Mouse (Mus musculus): ENCODE data around the gene Stk24.

Gene Stk24

DNA sequence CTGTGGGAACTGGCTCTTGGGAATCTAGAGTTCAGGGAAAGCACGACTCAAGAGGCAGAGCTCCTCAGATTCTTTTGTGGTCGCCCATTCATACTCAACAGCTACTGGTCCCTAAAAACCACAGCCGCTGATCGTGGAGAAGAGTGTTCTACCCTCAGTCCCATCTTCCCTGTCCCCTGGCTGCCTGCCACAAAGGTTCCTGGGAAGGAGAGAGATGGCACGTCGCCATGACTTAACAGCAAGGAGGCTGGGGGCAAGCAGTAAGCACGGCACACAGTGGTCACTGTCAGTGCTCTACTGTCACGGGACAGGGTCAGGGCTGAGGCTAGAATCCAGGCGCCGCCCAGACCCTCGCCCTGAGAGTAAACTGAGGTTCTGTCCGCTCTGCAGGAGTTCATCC, 104.8 kb downstream of the Stk24 start:
- in situ Hi-C loops (cut with MboI, MseI), result loop anchor here (5.0 kb wide), 1 partner anchor 177 kb away; no protein-coding TSS in a partner anchor

DNA sequence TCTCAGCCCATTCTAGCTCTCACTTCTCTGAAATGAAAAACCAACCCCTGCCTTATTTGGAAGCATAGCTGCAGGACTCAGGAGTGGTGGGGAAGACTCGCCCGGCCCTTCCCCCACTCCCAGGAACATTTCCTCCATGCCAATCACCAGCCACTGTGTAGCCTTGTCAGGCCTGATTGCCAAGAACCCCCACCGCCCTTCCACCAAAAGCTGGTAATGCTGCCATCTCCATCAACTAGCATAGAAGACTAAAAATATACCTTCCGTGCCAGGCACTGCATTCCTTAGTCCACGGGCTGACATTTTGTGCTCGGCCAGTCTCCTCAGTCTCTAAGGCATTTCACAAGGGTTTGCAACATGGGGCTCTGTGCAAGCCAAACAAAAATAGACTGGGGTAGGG, 109.3 kb downstream of the Stk24 start:
- in situ Hi-C loops (cut with MboI, MseI), result no loop called here

DNA sequence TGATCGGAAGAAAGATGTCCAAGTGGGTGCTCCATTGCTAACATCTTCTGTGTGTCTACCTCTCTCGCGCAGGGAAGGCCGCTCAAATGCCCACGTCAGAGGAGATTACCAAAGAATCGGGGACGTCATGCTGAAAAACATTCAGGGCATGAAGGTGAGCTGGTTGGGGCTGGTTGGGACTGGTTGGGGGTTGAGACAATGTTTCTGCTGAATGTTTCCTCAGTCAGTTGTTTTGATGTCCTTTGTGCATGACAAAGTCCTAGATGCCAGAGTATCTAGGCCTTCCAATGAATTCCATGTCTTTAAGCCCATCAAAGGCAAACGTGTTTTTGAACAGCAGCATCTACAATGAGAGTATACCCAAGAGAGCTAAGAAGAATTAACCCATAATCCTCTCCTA, 112.0 kb downstream of the Stk24 start:
- in situ Hi-C loops (cut with MboI, MseI), result no loop called here

DNA sequence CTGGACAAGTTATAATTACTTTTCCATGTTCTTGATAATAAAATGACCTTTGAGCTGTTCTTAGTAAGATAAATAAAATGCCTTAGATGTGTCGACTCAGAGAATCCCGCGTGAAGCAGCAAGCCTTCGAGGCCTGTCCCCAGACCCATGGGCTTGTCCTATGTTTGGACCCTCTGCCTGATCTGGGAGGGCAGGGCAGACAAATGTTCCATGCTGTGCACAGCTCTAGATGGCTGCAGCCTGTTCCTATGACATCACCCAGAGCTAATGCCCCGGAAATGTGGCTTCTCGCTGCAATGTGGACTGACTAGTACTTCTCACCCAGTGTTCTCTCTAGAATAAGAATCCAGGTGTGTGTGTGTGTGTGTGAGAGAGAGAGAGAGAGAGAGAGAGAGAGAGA, 115.4 kb downstream of the Stk24 start:
- in situ Hi-C loops (cut with MboI, MseI), result no loop called here

DNA sequence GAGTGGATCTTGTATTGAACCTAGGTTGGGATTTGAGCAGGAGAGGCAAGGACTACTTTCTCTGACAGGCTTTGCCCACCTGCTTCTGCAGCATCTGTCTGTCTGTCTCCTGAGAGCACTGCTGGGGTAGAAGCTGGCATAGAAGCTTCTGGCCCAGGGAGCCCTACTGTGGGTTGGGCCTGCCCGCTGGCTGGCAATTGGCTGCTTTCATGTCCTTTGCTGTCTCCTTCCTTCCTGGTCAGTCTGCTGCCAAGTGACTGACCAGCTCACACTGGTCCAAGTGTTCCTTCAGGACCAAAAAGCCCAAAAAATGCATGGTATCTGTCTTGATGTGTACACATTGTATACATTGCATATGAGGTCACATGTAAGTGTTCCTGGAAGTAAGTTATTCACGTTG, 115.9 kb downstream of the Stk24 start:
- in situ Hi-C loops (cut with MboI, MseI), result no loop called here

DNA sequence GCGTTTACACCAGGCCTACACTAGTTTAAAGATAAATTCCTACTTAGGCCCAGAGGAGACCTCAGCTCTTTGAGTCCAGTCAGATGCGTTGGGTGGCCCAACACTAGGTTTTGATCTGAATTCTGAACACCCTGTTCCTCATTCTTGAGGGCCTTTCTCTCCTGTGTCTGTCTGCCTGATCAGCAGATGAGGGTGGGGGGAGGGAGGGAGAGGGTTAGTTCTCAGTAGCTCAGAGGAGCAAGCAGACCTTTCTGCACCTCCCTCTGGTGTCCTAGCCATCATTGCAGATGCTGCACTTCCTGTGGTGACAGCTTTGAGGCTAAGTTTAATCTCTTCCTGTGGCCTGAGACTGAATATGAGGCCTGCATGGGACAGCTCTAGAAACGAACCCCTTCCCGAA, 117.2 kb downstream of the Stk24 start:
- in situ Hi-C loops (cut with MboI, MseI), result no loop called here

DNA sequence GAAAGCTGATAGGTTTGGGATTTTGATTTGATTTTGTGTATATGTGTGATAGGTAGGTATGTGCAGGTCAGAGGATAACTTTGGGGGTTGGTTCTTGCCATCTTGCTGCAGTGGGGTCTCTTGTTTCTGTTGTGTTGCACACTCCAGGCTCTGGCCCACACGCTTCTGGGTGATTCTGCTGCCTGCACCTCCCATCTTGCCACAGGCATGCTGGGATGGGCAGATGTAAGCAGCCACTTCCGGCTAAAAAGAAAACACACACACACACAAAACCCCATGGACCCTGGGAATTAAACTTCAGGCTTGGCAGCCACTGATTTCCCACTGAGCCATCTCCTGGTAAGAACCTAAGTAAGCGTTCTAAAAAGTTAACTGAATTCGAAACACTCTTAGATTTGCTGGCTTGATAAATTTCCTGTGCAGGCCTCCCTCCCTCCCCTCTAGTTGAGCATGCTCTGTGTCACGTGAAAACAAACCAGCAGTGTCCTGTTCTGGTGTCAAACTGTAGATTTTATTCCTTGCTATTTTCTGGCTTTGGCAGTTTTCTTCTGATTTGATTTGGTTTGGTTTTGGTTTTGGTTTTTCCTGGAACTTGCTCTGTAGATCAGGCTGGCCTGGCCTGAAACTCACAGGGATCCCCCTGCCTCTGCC, 118.5 kb downstream of the Stk24 start:
- in situ Hi-C loops (cut with MboI, MseI), result no loop called here

DNA sequence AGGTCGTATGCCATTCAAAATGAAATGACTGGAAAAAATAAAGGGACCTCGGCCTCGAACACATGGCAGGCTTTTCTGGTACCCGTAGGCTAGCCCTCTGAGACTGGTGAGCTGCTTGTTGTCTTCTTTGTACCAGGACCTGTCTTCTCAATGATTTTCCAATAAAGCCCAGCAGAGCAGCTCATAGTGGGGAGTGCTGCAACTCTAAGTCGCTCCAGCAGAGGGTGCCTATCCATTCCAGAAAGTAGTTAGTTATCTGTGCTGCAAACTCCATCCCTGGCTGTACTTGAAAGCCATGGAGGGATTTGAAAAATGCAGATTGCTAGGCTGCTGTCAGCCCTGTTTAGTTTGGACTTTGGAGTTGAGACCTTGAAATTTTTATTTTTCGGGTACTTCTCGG, 120.0 kb downstream of the Stk24 start:
- in situ Hi-C loops (cut with MboI, MseI), result no loop called here

DNA sequence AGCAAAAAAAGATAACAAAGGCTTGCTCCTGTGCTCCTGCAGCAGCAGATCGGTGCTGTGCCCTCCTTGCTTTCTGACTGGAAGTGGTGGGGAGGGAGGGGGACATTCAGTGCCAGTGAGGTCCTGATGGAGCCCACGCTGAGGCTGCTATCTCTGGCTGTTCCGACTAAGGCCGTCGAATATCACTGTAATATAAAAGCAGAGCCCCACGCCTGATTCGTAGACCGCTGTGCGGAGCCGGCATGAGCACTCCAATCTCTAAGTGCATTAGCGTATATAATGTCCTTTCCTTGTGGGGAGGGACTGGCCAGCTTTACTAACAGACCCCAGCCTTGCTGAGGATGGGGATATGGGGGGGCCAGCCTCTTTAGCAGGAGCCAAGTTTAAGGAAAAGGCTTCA, 120.5 kb downstream of the Stk24 start:
- in situ Hi-C loops (cut with MboI, MseI), result no loop called here

DNA sequence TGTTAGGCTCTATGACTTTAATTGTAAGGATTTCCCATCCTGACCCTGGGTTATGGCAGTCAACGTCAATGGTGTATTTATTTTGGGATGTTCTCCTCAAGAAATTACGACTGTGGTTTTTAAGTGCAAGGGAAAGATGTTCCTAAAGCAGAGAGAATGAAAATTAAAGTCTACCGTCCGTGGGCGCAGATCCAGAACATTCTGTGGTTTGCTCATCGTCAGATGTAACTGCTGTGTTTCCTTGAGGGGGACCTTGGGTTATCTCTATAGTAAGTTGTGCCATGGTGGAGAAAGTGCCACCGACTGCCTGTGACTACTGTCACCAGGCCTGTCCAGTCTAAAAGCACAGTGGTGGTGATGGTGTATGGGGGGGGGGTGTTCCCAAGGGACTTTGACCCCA, 122.9 kb downstream of the Stk24 start:
- in situ Hi-C loops (cut with MboI, MseI), result no loop called here

DNA sequence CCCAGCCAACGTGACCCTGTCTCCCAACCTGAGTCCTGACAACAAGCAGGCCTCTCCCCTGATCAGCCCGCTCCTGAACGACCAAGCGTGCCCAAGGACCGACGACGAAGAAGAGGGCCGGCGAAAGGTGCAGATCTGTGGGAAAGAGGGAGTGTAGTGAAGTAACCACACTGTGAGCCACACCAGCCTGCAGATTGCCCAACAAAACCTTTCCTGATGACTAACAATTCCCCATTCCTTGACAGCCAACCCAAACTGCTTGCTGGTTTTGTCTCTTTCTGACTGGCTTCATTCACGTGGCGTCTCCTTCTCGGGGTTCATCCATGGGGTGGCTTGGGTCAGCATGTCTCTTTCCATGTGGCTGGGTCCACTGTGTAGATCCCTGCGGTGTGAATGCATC, 124.3 kb downstream of the Stk24 start:
- in situ Hi-C loops (cut with MboI, MseI), result no loop called here

DNA sequence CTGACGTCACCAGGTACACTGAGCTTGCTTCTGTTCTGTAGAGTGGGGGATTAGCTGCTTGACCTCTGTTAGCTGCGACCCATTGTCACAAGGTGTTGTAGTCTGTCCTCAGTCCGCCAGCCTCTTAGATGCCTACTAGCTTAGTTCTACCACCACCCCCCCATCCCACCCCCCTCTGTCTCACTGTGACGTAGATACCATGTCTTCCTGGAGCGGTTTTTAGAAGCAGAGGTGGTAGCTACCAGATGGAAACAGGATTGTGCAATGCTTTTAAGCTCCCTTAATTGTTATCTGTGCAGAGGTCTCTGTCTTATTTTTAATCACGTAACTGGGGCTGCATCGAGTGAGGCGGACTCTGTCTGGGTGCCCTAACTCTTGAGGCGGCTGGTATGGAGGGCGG, 124.9 kb downstream of the Stk24 start:
- in situ Hi-C loops (cut with MboI, MseI), result no loop called here

DNA sequence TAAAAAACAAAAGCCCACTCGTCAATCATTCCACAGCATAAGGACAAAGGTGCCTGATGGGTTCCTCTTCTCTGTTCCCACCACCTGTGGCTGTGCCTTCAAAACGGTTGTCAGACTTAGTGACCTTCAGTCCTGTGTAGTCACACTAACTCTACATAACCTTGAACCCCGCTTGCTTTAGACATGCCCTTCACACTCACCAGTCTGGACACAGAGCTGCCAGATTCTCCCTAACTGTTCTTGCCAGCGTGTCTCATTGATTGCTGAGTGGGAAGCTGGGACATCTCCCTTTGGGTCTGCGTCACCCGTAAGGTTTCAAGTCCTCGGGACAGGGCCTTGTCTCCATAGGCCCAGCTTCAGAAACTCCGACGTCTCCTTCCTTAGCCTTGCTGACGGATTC, 127.3 kb downstream of the Stk24 start:
- in situ Hi-C loops (cut with MboI, MseI), result no loop called here

DNA sequence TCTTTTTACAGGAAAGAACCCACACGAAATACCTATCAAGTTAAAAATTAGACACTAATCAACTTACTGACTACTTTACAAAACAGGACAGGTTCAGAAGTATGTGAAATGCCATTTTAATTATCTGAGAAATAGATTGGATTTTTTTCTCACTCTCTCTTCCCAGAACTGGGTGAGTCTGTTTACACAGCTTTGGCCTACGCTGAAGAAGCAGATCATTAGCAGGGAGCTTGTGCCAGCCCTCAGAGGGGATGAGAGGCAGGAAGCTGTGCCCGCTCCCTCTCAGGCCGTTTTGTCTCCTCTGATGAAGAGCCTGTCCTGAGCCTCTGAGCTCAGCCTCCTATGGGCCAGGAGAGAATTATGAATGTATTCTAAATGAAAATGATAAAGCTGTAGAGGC, 128.1 kb downstream of the Stk24 start:
- in situ Hi-C loops (cut with MboI, MseI), result no loop called here

DNA sequence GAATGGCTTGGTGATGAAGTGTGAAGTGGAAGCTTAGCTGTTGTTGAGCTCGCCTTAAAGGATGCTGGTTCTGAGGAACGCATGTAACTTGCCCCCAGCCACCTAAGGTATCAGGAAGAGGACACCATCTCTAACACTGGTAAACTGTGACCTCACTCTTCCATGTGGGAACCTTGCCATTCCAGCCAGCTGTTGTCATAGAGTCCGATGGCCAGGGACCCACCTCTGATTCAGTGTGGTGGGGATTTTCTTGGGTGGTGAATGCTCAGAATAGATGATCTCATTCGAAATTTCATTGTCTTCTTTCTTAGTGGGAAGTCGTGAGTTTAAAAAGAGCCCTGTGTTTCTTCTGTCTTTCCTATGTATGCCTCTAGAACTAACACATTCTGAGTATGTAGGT, 128.7 kb downstream of the Stk24 start:
- in situ Hi-C loops (cut with MboI, MseI), result no loop called here

DNA sequence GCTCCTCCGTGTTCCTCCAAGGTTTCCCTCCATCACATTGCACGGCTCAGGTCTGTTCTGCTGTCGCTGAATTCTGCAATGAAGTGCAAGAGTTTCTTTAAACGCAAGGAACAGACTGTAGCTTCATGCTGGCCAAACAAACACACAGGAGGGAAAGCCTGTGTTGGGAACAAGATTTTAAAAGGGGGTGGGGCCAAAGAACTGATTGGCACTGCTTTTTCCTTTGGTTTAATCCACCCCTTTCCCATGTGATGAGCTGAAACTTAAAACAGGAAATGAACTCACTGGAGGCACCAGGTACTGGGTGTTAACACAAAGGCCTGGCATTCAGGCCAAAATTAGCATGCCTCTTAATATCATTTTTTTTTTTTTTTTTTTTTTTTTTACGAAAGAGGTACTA, 131.5 kb downstream of the Stk24 start:
- in situ Hi-C loops (cut with MboI, MseI), result no loop called here

DNA sequence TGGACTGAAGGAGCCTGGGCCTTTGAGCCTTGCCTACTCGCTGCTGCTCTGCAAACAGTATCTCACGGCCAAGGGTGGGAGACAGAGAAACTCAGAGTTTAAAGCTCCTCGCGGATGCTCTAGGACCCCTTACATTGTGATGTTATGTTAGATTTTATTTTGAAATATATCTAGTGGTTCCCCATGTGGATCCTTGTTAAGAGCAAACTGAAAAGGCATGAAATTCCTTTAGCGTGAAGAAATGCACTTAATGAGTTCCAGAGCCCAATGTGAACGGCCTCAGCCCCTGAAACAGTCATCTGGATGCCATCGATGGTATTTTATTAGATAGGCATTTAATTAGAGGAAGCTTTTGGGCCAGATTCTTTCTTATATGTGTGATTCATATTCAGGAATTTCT, 132.5 kb downstream of the Stk24 start:
- in situ Hi-C loops (cut with MboI, MseI), result no loop called here

DNA sequence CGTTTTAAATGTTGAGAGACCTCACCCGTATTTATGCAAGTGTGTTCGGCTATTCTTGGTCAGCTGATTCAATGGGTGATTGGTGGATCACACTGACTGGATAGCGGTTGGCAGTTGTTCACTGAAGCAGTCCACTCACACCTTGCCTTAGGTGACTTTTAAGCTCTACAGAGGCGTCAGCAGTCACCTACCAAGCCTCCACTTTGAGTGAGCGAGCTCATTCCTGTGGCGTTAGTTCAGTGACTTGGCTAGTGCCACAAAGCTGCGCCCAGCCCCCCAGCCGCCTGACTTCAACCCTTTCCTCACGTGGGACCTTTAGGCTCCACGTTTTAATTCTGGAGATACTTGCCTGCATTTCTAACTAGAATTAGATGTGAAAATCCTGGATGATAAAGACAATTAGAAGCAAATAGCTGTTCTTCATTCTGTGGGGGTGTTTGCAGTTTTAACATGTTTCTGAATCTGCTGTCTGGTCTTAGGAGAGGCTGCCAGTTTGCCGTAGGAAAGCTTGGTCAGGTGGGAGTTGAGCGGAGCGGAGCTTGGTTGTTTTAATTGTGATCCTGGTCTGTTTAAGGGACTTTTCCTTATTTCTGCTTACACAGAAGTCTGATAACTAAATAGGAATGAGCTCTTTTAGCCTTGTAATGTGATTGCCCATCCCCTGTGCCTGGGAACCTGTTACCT, 133.6 kb downstream of the Stk24 start:
- in situ Hi-C loops (cut with MboI, MseI), result no loop called here

DNA sequence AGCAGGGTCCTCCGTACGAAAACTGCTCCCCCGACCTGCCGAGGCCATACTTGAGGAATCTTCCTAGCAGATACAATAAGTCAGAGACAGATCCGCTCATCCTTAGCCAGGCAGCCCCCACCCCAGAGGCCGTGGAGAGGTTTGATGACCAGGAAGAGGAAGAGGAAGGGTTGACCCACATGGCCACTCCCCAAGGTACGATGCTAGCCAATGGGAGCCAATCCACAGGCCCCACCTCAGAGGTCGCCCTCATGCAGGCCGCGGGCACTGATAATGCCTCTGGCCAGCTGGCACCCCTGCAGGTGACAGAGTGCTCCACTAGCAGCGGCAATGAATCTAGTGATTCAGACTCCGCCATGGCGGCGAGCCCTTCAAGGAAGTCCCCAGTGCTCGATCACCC, 135.7 kb downstream of the Stk24 start:
- in situ Hi-C loops (cut with MboI, MseI), result no loop called here

DNA sequence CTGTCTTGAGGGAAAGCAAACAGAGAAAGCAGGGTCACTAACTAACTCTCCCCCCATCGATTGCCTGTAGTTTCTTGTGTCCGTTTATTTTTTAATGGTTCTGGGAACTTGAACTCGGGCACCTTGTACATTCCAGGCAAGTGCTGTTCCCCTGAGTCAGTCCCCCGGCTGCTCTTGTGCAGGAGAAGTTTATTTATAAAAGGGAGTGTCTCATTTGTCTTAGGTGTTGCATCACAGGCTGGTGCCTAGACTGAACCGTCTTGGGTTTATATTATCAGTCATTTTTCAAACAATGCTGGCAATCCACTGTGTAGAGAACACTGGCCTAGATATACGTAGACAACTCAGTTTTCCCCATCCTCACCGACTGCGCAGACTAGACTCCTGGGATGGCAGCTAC, 140.4 kb downstream of the Stk24 start:
- in situ Hi-C loops (cut with MboI, MseI), result no loop called here

DNA sequence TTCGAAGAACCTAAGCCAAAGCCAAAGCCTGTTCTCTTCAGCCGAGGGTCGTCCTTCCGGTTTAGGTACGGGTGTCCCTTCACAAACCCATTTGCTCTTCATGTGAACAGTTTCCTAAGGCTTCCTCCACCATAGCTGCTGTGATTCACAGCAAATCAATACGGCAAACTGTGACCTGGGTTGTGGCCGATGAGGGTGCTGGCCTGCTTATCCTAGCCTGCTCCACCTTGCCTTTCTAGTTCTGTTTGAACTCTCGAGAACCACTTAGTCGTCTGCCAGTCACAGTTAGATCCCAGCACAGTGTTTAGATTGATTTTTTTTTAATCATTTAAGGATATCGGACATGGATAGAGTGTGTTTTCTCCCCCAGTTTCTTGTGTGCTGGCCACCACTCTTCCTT, 141.1 kb downstream of the Stk24 start:
- in situ Hi-C loops (cut with MboI, MseI), result no loop called here

DNA sequence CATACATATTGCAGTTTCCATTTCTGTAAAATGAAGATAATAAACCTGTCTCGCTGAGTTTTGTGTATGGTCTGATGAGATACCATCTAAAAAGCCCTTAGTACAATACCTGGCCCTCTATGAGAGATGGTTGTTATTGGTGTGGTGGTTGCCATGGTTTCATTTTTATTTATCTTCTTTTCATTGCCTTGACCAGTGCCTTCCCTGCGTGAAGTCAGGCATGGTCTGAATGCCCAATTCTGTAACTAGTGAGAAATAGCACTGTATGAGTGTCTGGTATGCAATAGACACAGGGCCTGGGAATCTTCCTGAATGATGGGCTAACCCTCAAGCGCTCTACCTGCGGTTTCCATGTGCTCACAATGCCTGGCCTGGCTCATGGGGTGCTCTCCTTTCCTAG, 143.1 kb downstream of the Stk24 start:
- in situ Hi-C loops (cut with MboI, MseI), result no loop called here
